Mouse (Mus musculus) spleen, adult 18-20 months (tissue): ENCODE results near the gene Nlgn1.
"Not testable (repeated sequence)": the region's sequence is repeated elsewhere in the genome, so short reads cannot be mapped to it uniquely, and the experiment has no call there.

Experiments used
- DNase-seq, 2 experiments: peaks; one replicate each; pipeline ENCODE4 v3.0.0; 2022; ENCODE audit warnings: mixed read lengths in 2 of 2

The Nlgn1 gene

DNA sequence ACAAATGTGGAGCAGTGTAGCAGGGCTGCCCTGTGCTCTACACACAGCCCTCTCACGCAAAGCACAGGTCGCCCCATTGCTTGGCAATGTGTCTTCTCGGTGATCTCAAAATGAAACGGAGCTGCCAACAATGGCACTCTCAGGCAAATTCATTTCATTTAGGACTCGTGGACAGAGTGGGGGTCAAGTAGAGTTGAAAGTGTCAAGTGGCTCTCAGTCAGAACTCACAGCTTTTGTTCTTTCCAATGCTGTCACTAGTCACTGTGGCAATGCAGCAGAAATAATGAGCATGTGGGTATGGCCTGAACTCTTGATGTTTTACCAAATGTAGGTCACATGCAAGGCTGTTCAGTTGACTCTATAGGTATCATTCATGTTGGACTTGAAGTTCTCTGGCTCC, 756.7 kb downstream of the Nlgn1 start:
- DNase-seq: no peak

GRCm38 (mm10) chr3:25574840-25575239, 757.4 kb downstream of the Nlgn1 start:
- no peak for DNase-seq

DNA sequence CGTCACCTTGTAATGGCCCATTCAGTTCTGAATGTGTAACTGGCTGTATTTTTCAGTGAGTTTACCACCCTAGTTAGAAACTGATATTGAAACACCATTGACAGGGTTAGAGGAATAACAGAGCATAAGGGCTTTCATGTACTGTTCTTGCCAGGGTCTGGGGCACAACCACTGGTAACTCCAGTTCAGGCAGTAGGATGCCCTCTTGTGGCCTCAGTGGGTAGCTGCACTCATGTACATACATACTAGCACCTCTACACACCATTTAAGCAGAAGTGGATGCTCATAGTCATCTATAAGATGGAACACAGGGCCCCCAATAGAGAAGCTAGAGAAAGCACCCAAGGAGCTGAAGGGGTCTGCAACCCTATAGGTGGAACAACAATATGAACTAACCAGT, 773.7 kb downstream of the Nlgn1 start:
- not testable (repeated sequence) for DNase-seq

- not testable (repeated sequence) for DNase-seq
These were observed 783.2 kb downstream of the Nlgn1 start for GRCm38 (mm10) chr3:25549097-25549496.

- not testable (repeated sequence) for DNase-seq
These were observed 808.0 kb downstream of the Nlgn1 start for GRCm38 (mm10) chr3:25524236-25524635.

- DNase-seq: no peak
These were observed 869.2 kb downstream of the Nlgn1 start for GRCm38 (mm10) chr3:25463051-25463450.

DNA sequence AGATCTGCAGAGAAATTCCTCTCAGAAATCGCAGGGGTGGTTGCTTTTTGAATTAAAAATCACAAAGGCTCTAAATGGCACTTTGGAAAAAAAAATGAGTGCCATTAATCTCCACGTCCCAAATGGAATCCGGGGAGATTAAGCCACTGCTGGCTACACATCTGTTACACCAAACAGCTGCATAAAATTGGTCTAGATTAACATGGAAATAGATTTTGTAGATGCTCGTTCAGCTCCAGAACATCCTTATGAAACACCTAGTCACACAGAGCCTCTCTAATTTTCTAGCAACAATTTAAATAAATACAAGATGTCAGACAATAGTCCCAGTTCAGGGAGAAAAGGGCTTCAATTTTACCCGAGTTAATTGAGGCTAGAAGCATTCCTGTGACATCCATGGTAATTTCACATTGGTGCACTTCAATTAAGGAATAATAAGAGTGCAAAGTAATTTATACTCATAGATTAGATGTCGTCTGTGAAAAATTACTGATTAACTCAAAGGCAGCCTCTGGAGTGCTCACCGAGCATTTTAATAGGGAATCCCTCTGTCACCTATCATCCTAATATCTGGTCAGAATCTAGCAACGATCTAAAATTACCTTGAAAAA, 875.9 kb downstream of the Nlgn1 start:
- DNase-seq: no peak

DNA sequence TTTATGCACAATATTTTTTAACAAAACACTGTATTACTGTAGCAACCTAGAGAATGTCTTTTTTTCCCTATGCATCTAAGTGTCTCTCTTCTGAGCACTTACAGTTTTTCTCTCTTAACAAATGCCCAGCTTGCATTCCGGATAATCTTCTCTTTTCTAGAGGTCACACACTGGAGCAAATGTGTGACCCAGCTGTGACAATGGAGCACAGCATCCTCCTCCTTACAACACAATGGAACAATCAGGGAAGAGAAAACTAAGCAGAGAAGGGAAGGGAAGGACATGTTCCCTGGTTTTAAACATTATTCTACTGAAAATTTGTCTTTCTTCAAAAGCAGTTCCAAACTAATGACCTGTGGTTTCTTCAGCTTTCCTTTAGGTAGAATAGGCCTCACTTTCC, 879.9 kb downstream of the Nlgn1 start:
- DNase-seq: no peak

DNA sequence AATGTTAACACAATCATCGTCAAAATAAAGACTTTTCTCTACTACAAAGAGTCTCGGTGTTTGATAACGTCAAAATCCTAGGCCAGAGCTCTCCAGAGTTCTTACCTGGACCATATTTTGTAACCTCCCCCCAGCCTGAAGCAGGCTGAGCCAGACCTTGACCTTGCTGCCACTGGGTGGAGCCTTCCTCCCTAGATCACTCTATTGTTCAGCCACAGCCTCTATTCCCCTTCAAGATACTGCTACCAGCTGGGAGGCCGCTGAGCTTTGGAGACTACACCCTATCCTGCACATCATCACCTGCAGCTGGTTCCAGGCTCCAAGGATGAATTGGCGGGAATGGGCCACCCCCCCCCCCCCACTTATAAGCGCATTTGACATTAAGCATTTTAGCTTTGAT, 881.8 kb downstream of the Nlgn1 start:
- no peak for DNase-seq

DNA sequence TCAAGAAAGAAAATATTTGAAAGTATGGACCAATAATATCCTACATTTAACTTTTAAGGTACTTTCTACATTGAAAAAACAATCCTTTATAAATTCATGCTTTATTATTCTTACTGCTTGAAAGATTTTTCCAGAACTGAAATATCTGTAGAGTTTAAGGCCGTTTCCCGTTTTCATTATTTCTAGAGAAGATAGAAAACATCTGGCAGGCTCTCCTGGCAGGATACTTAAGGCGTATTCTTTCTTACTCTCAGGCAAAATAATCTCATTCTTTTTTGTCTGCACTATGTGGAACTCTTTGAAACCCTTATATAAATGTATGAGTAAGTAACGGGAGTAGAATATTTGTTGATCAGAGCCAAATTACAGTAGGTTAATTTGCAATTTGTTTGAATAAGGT, 882.9 kb downstream of the Nlgn1 start:
- no peak for DNase-seq

DNA sequence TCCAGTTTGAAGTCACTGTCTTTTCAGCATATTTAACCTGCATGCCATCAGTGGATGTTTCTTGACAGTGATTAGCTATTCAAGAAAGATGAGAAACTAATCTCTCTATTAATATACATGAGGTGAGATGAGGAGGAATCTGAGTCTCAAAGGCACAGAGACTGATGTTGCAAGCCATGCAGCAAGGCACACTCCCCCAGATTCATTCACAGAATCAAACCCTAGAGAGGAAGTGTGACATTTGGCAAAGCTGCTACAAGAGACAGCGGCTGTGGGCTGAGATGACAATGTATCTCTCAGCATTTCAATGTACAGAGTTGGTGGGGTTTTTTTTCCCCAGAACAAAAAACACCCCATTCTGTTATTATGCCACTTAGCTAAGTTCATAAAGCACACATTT, 885.1 kb downstream of the Nlgn1 start:
- DNase-seq: no peak

- no peak for DNase-seq
These were observed 888.6 kb downstream of the Nlgn1 start for GRCm38 (mm10) chr3:25443657-25444056.

GRCm38 (mm10) chr3:25442617-25443016, 889.6 kb downstream of the Nlgn1 start:
- no peak for DNase-seq

GRCm38 (mm10) chr3:25426931-25427330, 905.3 kb downstream of the Nlgn1 start:
- DNase-seq: no peak

DNA sequence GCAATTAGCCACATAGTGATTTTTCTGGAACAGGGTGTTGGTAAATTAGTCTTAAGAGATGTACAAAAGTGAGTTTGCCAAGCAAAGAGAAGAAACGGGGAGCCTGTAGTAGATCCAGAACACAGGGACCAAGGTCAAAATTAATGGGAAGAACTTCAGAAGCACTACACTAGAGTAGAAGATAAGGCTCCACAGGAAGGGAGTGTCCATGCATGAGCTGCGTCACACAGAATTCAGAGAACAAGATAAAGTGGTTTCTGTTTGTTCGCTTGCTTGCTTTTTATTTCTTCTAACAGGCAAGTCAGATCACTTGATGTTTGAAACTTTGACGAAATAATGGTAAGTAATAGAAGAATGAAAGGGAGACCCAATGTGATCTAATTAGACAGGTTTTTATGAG, 920.3 kb downstream of the Nlgn1 start:
- DNase-seq: no peak
